Mouse (Mus musculus): ENCODE results near the gene She. TPM values are rescaled to one million over a fixed set of nuclear protein-coding genes. Genes with fewer than 3 reads are reported as not detected.

Gene She
- total RNA-seq, 2 experiments from 2014 or later = not detected

GRCm38 (mm10) chr3:89880036-89880851, 49.1 kb downstream of the She start:
- no peak for ATAC-seq (ENCODE audit: poor library complexity, severe bottlenecking)

GRCm38 (mm10) chr3:89882556-89883181, 51.5 kb downstream of the She start:
- no peak for ATAC-seq (ENCODE audit: poor library complexity, severe bottlenecking)

GRCm38 (mm10) chr3:89883582-89884041, 52.4 kb downstream of the She start:
- no peak for ATAC-seq (ENCODE audit: poor library complexity, severe bottlenecking)

- no peak for ATAC-seq (ENCODE audit: poor library complexity, severe bottlenecking)
Measured at GRCm38 (mm10) chr3:89885766-89886165, 54.6 kb downstream of the She start.

- peak; percentile 89 for ATAC-seq (ENCODE audit: poor library complexity, severe bottlenecking)
Measured at GRCm38 (mm10) chr3:89887582-89888230, 56.5 kb downstream of the She start.

GRCm38 (mm10) chr3:89889841-89890430, 58.8 kb downstream of the She start:
- no peak for ATAC-seq (ENCODE audit: poor library complexity, severe bottlenecking)

- no peak for ATAC-seq (ENCODE audit: poor library complexity, severe bottlenecking)
Measured at GRCm38 (mm10) chr3:89891696-89892095, 60.5 kb downstream of the She start.

GRCm38 (mm10) chr3:89892517-89893106, 61.4 kb downstream of the She start:
- ATAC-seq (ENCODE audit: poor library complexity, severe bottlenecking) = peak; percentile 33; the same call in 1 of the 2 replicates

GRCm38 (mm10) chr3:89896571-89896970, 65.4 kb downstream of the She start:
- ATAC-seq (ENCODE audit: poor library complexity, severe bottlenecking) = no peak

GRCm38 (mm10) chr3:89897204-89897796, 66.1 kb downstream of the She start:
- no peak for ATAC-seq (ENCODE audit: poor library complexity, severe bottlenecking)

- no peak for ATAC-seq (ENCODE audit: poor library complexity, severe bottlenecking)
Measured at GRCm38 (mm10) chr3:89898011-89898410, 66.8 kb downstream of the She start.

GRCm38 (mm10) chr3:89898870-89899510, 67.8 kb downstream of the She start:
- ATAC-seq (ENCODE audit: poor library complexity, severe bottlenecking) = no peak

- no peak for ATAC-seq (ENCODE audit: poor library complexity, severe bottlenecking)
Measured at GRCm38 (mm10) chr3:89899511-89899908, 68.3 kb downstream of the She start.

- no peak for ATAC-seq (ENCODE audit: poor library complexity, severe bottlenecking)
Measured at GRCm38 (mm10) chr3:89907846-89908245, 76.7 kb downstream of the She start.

Other genes starting within 250 kb of the She start
- 34.9 and 36.0 TPM in 2 replicates for gene Adar, start 116.3 kb upstream of the She start, total RNA-seq (2015)
- 38.5 and 42.2 TPM in 2 replicates for gene Adar, start 116.3 kb upstream of the She start, total RNA-seq (2017)
- gene Chrnb2, start 66.7 kb upstream of the She start, total RNA-seq (2015) = 0.21 and 0.91 TPM in 2 replicates
- gene Chrnb2, start 66.7 kb upstream of the She start, total RNA-seq (2017) = 0.49 and 0.51 TPM in 2 replicates
- gene Ube2q1, start 57.8 kb upstream of the She start, total RNA-seq (2015) = 113 and 119 TPM in 2 replicates
- 133 and 138 TPM in 2 replicates for gene Ube2q1, start 57.8 kb upstream of the She start, total RNA-seq (2017)
- 147 and 166 TPM in 2 replicates for gene Il6ra, start 81.8 kb downstream of the She start, total RNA-seq (2015)
- gene Il6ra, start 81.8 kb downstream of the She start, total RNA-seq (2017) = 63.8 and 71.2 TPM in 2 replicates
- 11.6 and 17.5 TPM in 2 replicates for gene Atp8b2, start 132.1 kb downstream of the She start, total RNA-seq (2015)
- 37.2 and 37.3 TPM in 2 replicates for gene Atp8b2, start 132.1 kb downstream of the She start, total RNA-seq (2017)
- gene Hax1, start 167.4 kb downstream of the She start, total RNA-seq (2015) = 97.5 and 114 TPM in 2 replicates
- gene Hax1, start 167.4 kb downstream of the She start, total RNA-seq (2017) = 48.8 and 50.8 TPM in 2 replicates
- gene 4933434E20Rik, start 220.3 kb downstream of the She start, total RNA-seq (2015) = 46.7 and 50.9 TPM in 2 replicates
- 39.0 and 55.0 TPM in 2 replicates for gene 4933434E20Rik, start 220.3 kb downstream of the She start, total RNA-seq (2017)
- gene Ubap2l, start 221.3 kb downstream of the She start, total RNA-seq (2015) = 134 and 144 TPM in 2 replicates
- 99.6 and 101 TPM in 2 replicates for gene Ubap2l, start 221.3 kb downstream of the She start, total RNA-seq (2017)
- gene Tpm3, start 241.3 kb downstream of the She start, total RNA-seq (2015) = 637 and 647 TPM in 2 replicates
- gene Tpm3, start 241.3 kb downstream of the She start, total RNA-seq (2017) = 1,137 and 1,174 TPM in 2 replicates

Measured in megakaryocyte, adult 5-6 weeks (primary cell).